Mouse (Mus musculus) CH12.LX (cell line): Measurements from ENCODE around the gene Ptms. TPM values are rescaled to one million over a fixed set of nuclear protein-coding genes. Genes with fewer than 3 reads are reported as not detected.

Source experiments
- DNase-seq: peaks from one replicate; pipeline ENCODE4 v3.0.0-alpha.2; 2013; ENCODE audit errors: extremely low read depth
- H3K27ac ChIP-seq: 2 replicates; pipeline ENCODE4 v1.5.1; 2012; ENCODE audit warnings: low read depth, mild to moderate bottlenecking, control low read depth, moderate library complexity; ENCODE audit not compliant: insufficient read depth
- H3K27me3 ChIP-seq: replicated peaks from 2 replicates; pipeline ENCODE3; 2012; ENCODE audit warnings: inconsistent platforms
- H3K36me3 ChIP-seq, 2 experiments: replicated peaks in 1 of 2; 2 replicates each; pipeline versions ENCODE3 to v1.6.1; 2012; ENCODE audit warnings: inconsistent platforms in 1 of 2, low read length in 1 of 2, mild to moderate bottlenecking in 1 of 2, mixed read lengths in 1 of 2, moderate library complexity in 1 of 2; ENCODE audit not compliant: control insufficient read depth in 1 of 2, insufficient read depth in 1 of 2
- H3K4me1 ChIP-seq, 2 experiments: 2 replicates each; pipeline ENCODE4 v1.6.1; 2012; ENCODE audit warnings: inconsistent platforms in 1 of 2, moderate library complexity in 1 of 2; ENCODE audit not compliant: insufficient read depth in 2 of 2, control insufficient read depth in 1 of 2
- H3K4me2 ChIP-seq: 2 replicates; pipeline ENCODE4 v1.6.1; 2012; ENCODE audit warnings: low read depth, mild to moderate bottlenecking, control low read depth; ENCODE audit not compliant: poor library complexity, insufficient read depth, severe bottlenecking
- H3K4me3 ChIP-seq, 3 experiments: fragments of 150-350 bp in 1 of 3; sonication (generic) in 1 of 3; replicated peaks in 1 of 3; 2 replicates each; pipeline versions ENCODE3 to v1.5.1; 2011 to 2012; ENCODE audit warnings: low read depth in 2 of 3, low read length in 2 of 3, mild to moderate bottlenecking in 2 of 3, moderate library complexity in 2 of 3, control low read depth in 1 of 3, improper control_type of control experiment in 1 of 3, inconsistent platforms in 1 of 3, mixed read lengths in 1 of 3; ENCODE audit not compliant: poor library complexity in 1 of 3
- H3K79me2 ChIP-seq: replicated peaks from 2 replicates; pipeline ENCODE4 v1.6.1; 2012; ENCODE audit warnings: mild to moderate bottlenecking, moderate library complexity; ENCODE audit not compliant: control insufficient read depth, poor library complexity, insufficient read depth, severe bottlenecking; ENCODE audit errors: extremely low read depth
- H3K9ac ChIP-seq: 2 replicates; pipeline ENCODE4 v1.6.1; 2012; ENCODE audit warnings: low read depth, mild to moderate bottlenecking, control low read depth, moderate library complexity; ENCODE audit not compliant: insufficient read depth
- H3K9me3 ChIP-seq: replicated peaks from 2 replicates; pipeline ENCODE3; 2012; ENCODE audit warnings: low read length, inconsistent platforms, mixed read lengths
- BHLHE40 ChIP-seq: IDR thresholded peaks from 2 replicates; pipeline ENCODE4 v1.6.1; 2011; ENCODE audit warnings: mild to moderate bottlenecking, low read depth, low read length, improper control_type of control experiment
- CHD2 ChIP-seq: IDR thresholded peaks from 2 replicates; pipeline ENCODE4 v1.6.1; 2011; ENCODE audit warnings: low read length, improper control_type of control experiment
- CTCF ChIP-seq, 2 experiments: IDR thresholded peaks in 1 of 2; conservative IDR thresholded peaks in 1 of 2; 2 replicates each; pipeline ENCODE4 v1.5.1; 2011 to 2012; ENCODE audit warnings: low read depth in 2 of 2, low read length in 2 of 2, improper control_type of control experiment in 1 of 2, inconsistent platforms in 1 of 2, mild to moderate bottlenecking in 1 of 2, moderate library complexity in 1 of 2
- ETS1 ChIP-seq: conservative IDR thresholded peaks from 2 replicates; pipeline ENCODE4 v1.6.1; 2012; ENCODE audit warnings: low read depth, mild to moderate bottlenecking, inconsistent platforms, low read length, improper control_type of control experiment, moderate library complexity
- GABPA ChIP-seq: IDR thresholded peaks from 2 replicates; pipeline ENCODE4 v1.6.1; 2012; ENCODE audit warnings: low read depth, low read length, improper control_type of control experiment, inconsistent platforms; ENCODE audit not compliant: insufficient replicate concordance
- JUN ChIP-seq: IDR thresholded peaks from 2 replicates; pipeline ENCODE4 v1.6.1; 2011; ENCODE audit warnings: low read depth, mild to moderate bottlenecking, low read length, improper control_type of control experiment, moderate library complexity; ENCODE audit not compliant: insufficient read depth
- JUND ChIP-seq: conservative IDR thresholded peaks from 2 replicates; pipeline ENCODE4 v1.6.1; 2011; ENCODE audit warnings: low read depth, low read length, improper control_type of control experiment
- MAX ChIP-seq: IDR thresholded peaks from 2 replicates; pipeline ENCODE4 v1.6.1; 2011; ENCODE audit warnings: low read length, improper control_type of control experiment
- MEF2A ChIP-seq: IDR thresholded peaks from 2 replicates; pipeline ENCODE4 v1.6.1; 2014; ENCODE audit warnings: low read depth, mild to moderate bottlenecking, inconsistent platforms, low read length, improper control_type of control experiment, borderline replicate concordance
- NELFE ChIP-seq: IDR thresholded peaks from 2 replicates; pipeline ENCODE4 v1.6.1; 2011; ENCODE audit warnings: low read depth, low read length, improper control_type of control experiment
- PAX5 ChIP-seq: IDR thresholded peaks from 2 replicates; pipeline ENCODE4 v1.6.1; 2012; ENCODE audit warnings: low read length, inconsistent platforms, mixed read lengths
- POLR2AphosphoS2 ChIP-seq: IDR thresholded peaks from 2 replicates; pipeline ENCODE4 v1.6.1; 2011; ENCODE audit warnings: low read depth, low read length, improper control_type of control experiment
- RAD21 ChIP-seq: IDR thresholded peaks from 2 replicates; pipeline ENCODE4 v1.6.1; 2011; ENCODE audit warnings: low read depth, mild to moderate bottlenecking, low read length, improper control_type of control experiment, moderate library complexity
- RCOR1 ChIP-seq: conservative IDR thresholded peaks from 2 replicates; pipeline ENCODE4 v1.6.1; 2012; ENCODE audit warnings: low read depth, mild to moderate bottlenecking, inconsistent platforms, low read length, improper control_type of control experiment
- SMC3 ChIP-seq: IDR thresholded peaks from 2 replicates; pipeline ENCODE4 v1.6.1; 2011; ENCODE audit warnings: low read depth, low read length, improper control_type of control experiment
- TCF12 ChIP-seq: IDR thresholded peaks from 2 replicates; pipeline ENCODE4 v1.6.1; 2014; ENCODE audit warnings: low read depth, mild to moderate bottlenecking, inconsistent platforms, low read length, improper control_type of control experiment
- USF1 ChIP-seq: IDR thresholded peaks from 2 replicates; pipeline ENCODE4 v1.6.1; 2014; ENCODE audit warnings: low read depth, mild to moderate bottlenecking, inconsistent platforms, low read length, improper control_type of control experiment
- USF2 ChIP-seq: conservative IDR thresholded peaks from 2 replicates; pipeline ENCODE4 v1.6.1; 2011; ENCODE audit warnings: low read depth, low read length, improper control_type of control experiment
- ZC3H11A ChIP-seq: IDR thresholded peaks from 2 replicates; pipeline ENCODE4 v1.6.1; 2012; ENCODE audit warnings: low read depth, mild to moderate bottlenecking, inconsistent platforms, low read length, improper control_type of control experiment
- ZKSCAN1 ChIP-seq: IDR thresholded peaks from 2 replicates; pipeline ENCODE4 v1.6.1; 2012; ENCODE audit warnings: low read depth, inconsistent platforms, low read length, improper control_type of control experiment, borderline replicate concordance
- ZMIZ1 ChIP-seq: IDR thresholded peaks from 2 replicates; pipeline ENCODE4 v1.6.1; 2012; ENCODE audit warnings: low read depth, mild to moderate bottlenecking, inconsistent platforms, low read length, improper control_type of control experiment
- dilution Hi-C: fragments of 300-500 bp; cut with MboI; formaldehyde crosslinking; loops from 2 replicates; pipeline ENCODE4 v1.14.3; 2020; ENCODE audit warnings: low sequenced_read_pairs; ENCODE audit not compliant: extremely low pct_unique_long_range_greater_than_20kb, extremely low pct_ligation_motif_present
- in situ Hi-C: fragments of 300-500 bp; cut with MboI; formaldehyde crosslinking; loops from 3 replicates; pipeline ENCODE4 v1.14.3; 2019; ENCODE audit warnings: low sequenced_read_pairs, low pct_ligation_motif_present, low pct_unique_long_range_greater_than_20kb, mixed read lengths
- polyA plus RNA-seq: library from polyadenylated mRNA; unstranded; fragments of >175 nt; gene quantifications from 2 replicates; pipeline ENCODE4 v1.2.1, GENCODE M21; 2012; ENCODE audit warnings: low read depth; ENCODE audit not compliant: insufficient read length
- total RNA-seq, 2 experiments: library from RNA; depleted of rRNA; stranded (reverse); fragments of 300-350 nt in 1 of 2; fragments of >200 nt in 1 of 2; gene quantifications; 2 replicates each; pipeline ENCODE4 v1.2.3; 2012 to 2014

Ptms gene
- total and polyA plus RNA-seq, 3 experiments = 7.0 to 99.6 (median 12.8) TPM

DNA sequence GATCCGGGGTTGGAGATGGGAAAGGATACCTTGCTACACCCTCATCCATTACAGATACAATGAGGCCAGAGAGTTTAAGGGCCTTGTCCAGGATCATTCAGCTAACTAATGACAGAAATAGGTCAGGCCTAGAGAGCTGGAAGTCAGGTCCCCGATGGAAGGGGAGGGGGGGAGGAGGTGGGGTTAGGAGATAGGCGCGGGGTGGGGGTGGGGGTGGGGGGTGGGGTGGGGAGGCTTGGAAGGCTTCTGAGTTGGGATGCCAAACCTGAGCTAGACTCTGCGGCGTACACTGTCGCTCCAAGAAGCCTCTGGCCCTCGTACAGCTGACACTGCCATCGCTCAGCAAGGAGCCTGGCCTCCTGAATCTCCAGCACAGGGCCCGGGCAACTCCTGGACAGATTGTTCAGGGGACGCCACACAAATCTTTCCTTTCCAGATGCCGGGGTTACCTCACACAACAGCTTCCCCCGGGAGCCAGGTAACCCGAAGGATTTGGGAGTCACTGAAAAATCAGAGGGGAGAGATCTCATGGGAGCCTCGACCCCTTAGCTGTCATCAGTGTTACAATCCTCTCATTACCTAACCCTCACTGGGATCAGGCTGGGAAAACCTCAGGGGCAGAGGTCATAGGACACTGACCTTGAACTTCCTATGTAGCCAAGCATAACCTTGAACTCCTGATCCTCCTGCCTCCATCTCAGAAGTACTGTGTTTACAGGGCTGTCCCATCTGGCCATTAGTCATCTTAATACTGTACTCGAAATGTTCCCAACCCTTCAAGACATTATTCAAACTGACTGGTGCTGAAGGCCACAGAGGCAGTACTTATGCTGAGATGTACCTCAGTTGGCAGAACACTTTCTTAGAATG, 14.7 kb downstream of the Ptms start:
- no peaks in the 10 kb centered on the region for H3K27me3 ChIP-seq
- H3K27ac ChIP-seq = no peak overlapping the region
- in situ Hi-C loops = loop anchor here (5.0 kb wide), 1 partner anchor 38 kb away; no protein-coding TSS in a partner anchor
- no peak overlapping the region for H3K4me3 ChIP-seq
- no peaks in the 10 kb centered on the region for H3K79me2 ChIP-seq
- no peak overlapping the region for H3K9ac ChIP-seq
- no peak for DNase-seq
- dilution Hi-C loops = no loop called here
- H3K36me3 ChIP-seq = no peaks in the 10 kb centered on the region
- TF ChIP-seq MAX (no peak), ETS1 (no peak), ZKSCAN1 (no peak), PAX5 (no peak), POLR2AphosphoS2 (no peak), USF1 (no peak), GABPA (no peak), CHD2 (no peak), MEF2A (no peak), TCF12 (no peak), RCOR1 (no peak), JUN (no peak), ZMIZ1 (no peak)
- H3K4me2 ChIP-seq = no peak overlapping the region
- no peaks in the 10 kb centered on the region for H3K9me3 ChIP-seq
- H3K4me1 ChIP-seq = peaks cover 25 to 58% of the 10 kb centered on the region in 2 experiments

DNA sequence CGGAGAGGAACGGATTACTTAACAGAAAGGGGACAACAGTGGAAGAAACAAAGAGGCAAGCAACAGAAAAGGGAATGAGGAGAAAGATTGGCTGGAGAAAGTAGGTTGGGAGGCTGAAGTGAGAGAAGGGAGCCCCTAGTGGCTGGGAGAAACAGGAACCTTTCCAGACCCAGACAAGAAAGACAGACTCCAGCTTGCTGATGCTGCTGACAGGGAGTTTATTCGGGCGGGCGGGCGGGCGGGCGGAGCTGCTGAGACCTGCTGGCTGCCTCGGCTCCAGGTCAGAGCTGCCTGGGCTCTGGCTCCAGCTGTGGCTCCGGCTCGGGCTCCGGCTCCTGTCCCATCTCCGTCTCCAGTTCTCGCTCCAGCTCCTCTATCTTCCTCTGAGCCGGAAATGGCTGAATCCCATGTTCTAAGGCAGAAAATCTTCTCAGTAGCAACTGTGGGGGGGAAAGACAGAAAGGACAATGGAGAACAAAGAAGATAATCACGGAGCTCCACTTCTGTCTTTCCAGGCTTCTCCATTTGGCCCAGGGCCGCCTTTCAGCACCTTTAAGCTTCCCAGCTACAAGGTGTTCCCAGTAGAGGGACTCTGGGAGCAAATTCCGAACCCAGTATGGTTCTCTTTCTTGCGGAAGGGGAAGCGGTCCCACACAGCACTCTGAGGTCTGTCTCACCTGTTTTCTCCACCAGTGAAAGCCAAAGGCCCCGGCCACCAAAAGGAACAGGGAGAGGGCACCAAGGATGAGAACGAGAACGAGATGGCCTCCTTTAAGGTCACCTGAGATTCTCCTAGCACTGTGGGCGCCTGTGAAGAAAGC, 15.5 kb downstream of the Ptms start:
- dilution Hi-C loops = no loop called here
- peak; percentile 74 for DNase-seq
- in situ Hi-C loops = loop anchor here (5.0 kb wide), 1 partner anchor 37 kb away; no protein-coding TSS in a partner anchor

More for the DNA sequence above, 15.5 kb downstream of the Ptms start:
- Histone ChIP-seq H3K36me3 (no peaks in the 10 kb centered on the region), H3K4me3 (peak overlapping the region in 2 of 3 experiments; percentile 47 to 56), H3K79me2 (no peaks in the 10 kb centered on the region), H3K27me3 (no peaks in the 10 kb centered on the region), H3K27ac (peak overlapping the region; percentile 61), H3K4me2 (peak overlapping the region; percentile 65), H3K9ac (peak overlapping the region; percentile 64), H3K4me1 (peaks cover 25 to 66% of the 10 kb centered on the region in 2 experiments), H3K9me3 (no peaks in the 10 kb centered on the region)
- TF ChIP-seq TCF12 (0 out of 2 replicates have a peak, but pooled peaks have one; percentile 4), BHLHE40 (no peak), USF2 (no peak), RCOR1 (no peak), JUND (no peak), RAD21 (peak; percentile 33), CTCF (conservative IDR thresholded peaks at IDR 0.05 in 1 of 2, IDR thresholded peaks at IDR 0.05 in 1 of 2; ENCODE audit: low read depth in 2 of 2, low read length in 2 of 2) (peak in 1 of 2 experiments; percentile 68; a peak in 2 of 4 replicates), NELFE (no peak), SMC3 (peak; percentile 22; the same call in 1 of the 2 replicates), ZC3H11A (no peak)
